Mouse (Mus musculus): Measurements from ENCODE around the gene Gipr. TPM values are rescaled to one million over a fixed set of nuclear protein-coding genes. Genes with fewer than 3 reads are reported as not detected.
A peak's percentile ranks its signal among the peaks of the same experiment; 100 is the strongest.

Gipr gene
- polyA plus RNA-seq, 1 experiment from 2014 or later = 0.75 TPM

- no peaks in the 10 kb centered on the region for H3K27me3 ChIP-seq (ENCODE audit: control insufficient read depth, insufficient read depth, low read length)
- 90% methylated on average over 1 of the region's 1 CpGs for WGBS
- no peak overlapping the region for H3K4me2 ChIP-seq
- DNase-seq (ENCODE audit: low spot score, missing footprints) = no peak
- H3K9ac ChIP-seq (ENCODE audit: low read length) = no peak overlapping the region
- H3K4me3 ChIP-seq (ENCODE audit: low read depth, low read length) = no peak overlapping the region
- no peaks in the 10 kb centered on the region for H3K4me1 ChIP-seq (ENCODE audit: control insufficient read depth, insufficient read depth, low read length)
- no peak for ATAC-seq (ENCODE audit: low FRiP score)
- H3K9me3 ChIP-seq (ENCODE audit: control insufficient read depth, low read length) = no peaks in the 10 kb centered on the region
- no peaks in the 10 kb centered on the region for H3K36me3 ChIP-seq (ENCODE audit: control insufficient read depth, insufficient read depth, low read length)
- H3K27ac ChIP-seq (ENCODE audit: low read depth, low read length) = no peak overlapping the region
Observed at GRCm38 (mm10) chr7:19109565-19109964, 56.4 kb downstream of the Gipr start.

GRCm38 (mm10) chr7:19107436-19107835 is 58.5 kb downstream of the Gipr start:
- no peaks in the 10 kb centered on the region for H3K9me3 ChIP-seq (ENCODE audit: control insufficient read depth, low read length)
- no peak for ATAC-seq (ENCODE audit: low FRiP score)
- DNase-seq (ENCODE audit: low spot score, missing footprints) = no peak
- no peak overlapping the region for H3K9ac ChIP-seq (ENCODE audit: low read length)
- no peaks in the 10 kb centered on the region for H3K27me3 ChIP-seq (ENCODE audit: control insufficient read depth, insufficient read depth, low read length)
- H3K4me2 ChIP-seq = no peak overlapping the region
- 64% methylated on average over 3 of the region's 3 CpGs for WGBS
- no peak overlapping the region for H3K27ac ChIP-seq (ENCODE audit: low read depth, low read length)
- H3K36me3 ChIP-seq (ENCODE audit: control insufficient read depth, insufficient read depth, low read length) = no peaks in the 10 kb centered on the region
- H3K4me3 ChIP-seq (ENCODE audit: low read depth, low read length) = no peak overlapping the region
- no peaks in the 10 kb centered on the region for H3K4me1 ChIP-seq (ENCODE audit: control insufficient read depth, insufficient read depth, low read length)

MicroRNAs encoded within 50 kb of the gene (microRNA counts, 519-probe panel; counts per million panel counts)
- not detected for microRNA mmu-miR-330

Small RNA genes lying within 50 kb of the gene (microRNA-seq; reads per million reads assigned to microRNA genes)
- gene Mir330 = 438 reads per million, percentile 70 among the genes with 10 or more reads in this experiment

Other genes starting within 250 kb of the Gipr start
- 9.1 and 9.8 TPM in 2 replicates for gene Nova2, start 240.2 kb downstream of the Gipr start, polyA plus RNA-seq (2014; fragmentation: Nextera tagmentation; extraction: Ambion mirVana)
- gene Nanos2, start 178.7 kb downstream of the Gipr start, polyA plus RNA-seq (2014; fragmentation: Nextera tagmentation; extraction: Ambion mirVana) = 0.10 TPM in 2 replicates
- gene Mypop, start 174.9 kb downstream of the Gipr start, polyA plus RNA-seq (2014; fragmentation: Nextera tagmentation; extraction: Ambion mirVana) = 3.7 and 4.0 TPM in 2 replicates
- gene Irf2bp1, start 162.1 kb downstream of the Gipr start, polyA plus RNA-seq (2014; fragmentation: Nextera tagmentation; extraction: Ambion mirVana) = 24.1 and 26.5 TPM in 2 replicates
- gene Foxa3, start 142.6 kb downstream of the Gipr start, polyA plus RNA-seq (2014; fragmentation: Nextera tagmentation; extraction: Ambion mirVana) = not detected in 2 replicates
- 30.9 and 33.3 TPM in 2 replicates for gene Sympk, start 141.8 kb downstream of the Gipr start, polyA plus RNA-seq (2014; fragmentation: Nextera tagmentation; extraction: Ambion mirVana)
- gene Rsph6a, start 111.4 kb downstream of the Gipr start, polyA plus RNA-seq (2014; fragmentation: Nextera tagmentation; extraction: Ambion mirVana) = not detected in 2 replicates
- gene Dmwd, start 89.9 kb downstream of the Gipr start, polyA plus RNA-seq (2014; fragmentation: Nextera tagmentation; extraction: Ambion mirVana) = 15.2 and 16.9 TPM in 2 replicates
- gene Dmpk, start 82.3 kb downstream of the Gipr start, polyA plus RNA-seq (2014; fragmentation: Nextera tagmentation; extraction: Ambion mirVana) = 7.0 and 7.3 TPM in 2 replicates
- 7.0 and 8.8 TPM in 2 replicates for gene Six5, start 71.5 kb downstream of the Gipr start, polyA plus RNA-seq (2014; fragmentation: Nextera tagmentation; extraction: Ambion mirVana)
- 0.46 and 0.58 TPM in 2 replicates for gene Gm4969, start 47.8 kb downstream of the Gipr start, polyA plus RNA-seq (2014; fragmentation: Nextera tagmentation; extraction: Ambion mirVana)
- 9.4 and 9.5 TPM in 2 replicates for gene Fbxo46, start 46.3 kb downstream of the Gipr start, polyA plus RNA-seq (2014; fragmentation: Nextera tagmentation; extraction: Ambion mirVana)
- gene Qpctl, start 16.8 kb downstream of the Gipr start, polyA plus RNA-seq (2014; fragmentation: Nextera tagmentation; extraction: Ambion mirVana) = 10.7 and 11.4 TPM in 2 replicates
- 156 and 160 TPM in 2 replicates for gene Snrpd2, start 16.4 kb downstream of the Gipr start, polyA plus RNA-seq (2014; fragmentation: Nextera tagmentation; extraction: Ambion mirVana)
- 1.5 and 1.9 TPM in 2 replicates for gene Eml2, start 10.3 kb upstream of the Gipr start, polyA plus RNA-seq (2014; fragmentation: Nextera tagmentation; extraction: Ambion mirVana)
- 1.5 and 1.7 TPM in 2 replicates for gene Gpr4, start 46.4 kb upstream of the Gipr start, polyA plus RNA-seq (2014; fragmentation: Nextera tagmentation; extraction: Ambion mirVana)
- 42.4 and 44.0 TPM in 2 replicates for gene Opa3, start 62.2 kb upstream of the Gipr start, polyA plus RNA-seq (2014; fragmentation: Nextera tagmentation; extraction: Ambion mirVana)
- gene Vasp, start 105.7 kb upstream of the Gipr start, polyA plus RNA-seq (2014; fragmentation: Nextera tagmentation; extraction: Ambion mirVana) = 46.0 and 46.9 TPM in 2 replicates
- 0.18 and 0.50 TPM in 2 replicates for gene Ppm1n, start 113.9 kb upstream of the Gipr start, polyA plus RNA-seq (2014; fragmentation: Nextera tagmentation; extraction: Ambion mirVana)
- 48.5 and 53.2 TPM in 2 replicates for gene Rtn2, start 116.5 kb upstream of the Gipr start, polyA plus RNA-seq (2014; fragmentation: Nextera tagmentation; extraction: Ambion mirVana)
- 0.04 TPM in 1 of 2 replicates, not detected in the other for gene Fosb, start 143.9 kb upstream of the Gipr start, polyA plus RNA-seq (2014; fragmentation: Nextera tagmentation; extraction: Ambion mirVana)
- 111 and 118 TPM in 2 replicates for gene Ercc1, start 178.7 kb upstream of the Gipr start, polyA plus RNA-seq (2014; fragmentation: Nextera tagmentation; extraction: Ambion mirVana)
- gene Cd3eap, start 193.4 kb upstream of the Gipr start, polyA plus RNA-seq (2014; fragmentation: Nextera tagmentation; extraction: Ambion mirVana) = 15.1 and 15.4 TPM in 2 replicates
- gene Ppp1r13l, start 193.6 kb upstream of the Gipr start, polyA plus RNA-seq (2014; fragmentation: Nextera tagmentation; extraction: Ambion mirVana) = 3.0 and 3.2 TPM in 2 replicates
- 10.3 and 10.9 TPM in 2 replicates for gene Ercc2, start 215.9 kb upstream of the Gipr start, polyA plus RNA-seq (2014; fragmentation: Nextera tagmentation; extraction: Ambion mirVana)
- gene Klc3, start 238.0 kb upstream of the Gipr start, polyA plus RNA-seq (2014; fragmentation: Nextera tagmentation; extraction: Ambion mirVana) = 0.37 and 1.4 TPM in 2 replicates
- gene Ckm, start 238.6 kb upstream of the Gipr start, polyA plus RNA-seq (2014; fragmentation: Nextera tagmentation; extraction: Ambion mirVana) = not detected in 2 replicates

Measured in midbrain, embryonic 11.5 days (tissue).